Mouse (Mus musculus) urinary bladder, postnatal 4 days (tissue): ENCODE data around the gene Zbtb3.

ENCODE experiments used
- DNase-seq, 2 experiments: peaks; one replicate each; pipeline ENCODE4 v3.0.0; 2021 to 2022; ENCODE audit warnings: low spot score in 2 of 2

Zbtb3 gene

DNA sequence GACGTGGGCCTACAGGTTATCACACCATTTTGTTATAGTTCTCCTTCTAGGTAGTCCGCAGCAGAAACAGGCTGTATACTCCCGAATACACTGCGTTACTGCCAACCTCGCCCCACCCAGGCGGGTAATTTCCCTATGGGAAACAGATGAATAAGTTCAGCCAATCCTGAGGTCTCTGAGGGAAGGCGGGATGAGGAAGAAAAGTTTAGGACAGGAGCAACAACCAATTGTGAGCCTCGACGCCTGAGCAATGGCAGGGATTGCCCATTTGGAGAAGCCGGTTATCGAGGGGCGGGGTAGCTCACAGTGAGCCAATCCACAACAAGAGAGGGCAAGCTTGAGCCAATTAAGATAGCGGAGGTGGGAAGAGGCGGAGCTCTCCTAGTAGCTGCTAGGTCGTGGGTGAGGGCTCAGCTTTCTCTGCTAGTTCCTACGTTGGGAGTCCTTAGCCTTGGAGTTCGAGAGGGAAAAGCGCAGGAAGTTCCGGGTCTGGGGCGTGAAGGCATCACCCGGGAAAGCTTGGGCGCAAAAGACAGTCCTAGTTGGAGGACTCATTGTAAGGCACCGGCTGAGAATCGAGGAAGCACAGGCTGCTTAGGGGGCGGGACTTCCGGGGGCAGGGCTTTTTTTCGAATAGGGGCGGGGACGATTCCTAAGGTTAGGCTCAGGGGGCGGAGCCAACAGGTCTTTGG is at the start of gene Zbtb3:
TSS of gene Zbtb3 (plus strand) at position 426 of the 692 bp plus-strand sequence.
- DNase-seq = peak; percentile 92 to 93

DNA sequence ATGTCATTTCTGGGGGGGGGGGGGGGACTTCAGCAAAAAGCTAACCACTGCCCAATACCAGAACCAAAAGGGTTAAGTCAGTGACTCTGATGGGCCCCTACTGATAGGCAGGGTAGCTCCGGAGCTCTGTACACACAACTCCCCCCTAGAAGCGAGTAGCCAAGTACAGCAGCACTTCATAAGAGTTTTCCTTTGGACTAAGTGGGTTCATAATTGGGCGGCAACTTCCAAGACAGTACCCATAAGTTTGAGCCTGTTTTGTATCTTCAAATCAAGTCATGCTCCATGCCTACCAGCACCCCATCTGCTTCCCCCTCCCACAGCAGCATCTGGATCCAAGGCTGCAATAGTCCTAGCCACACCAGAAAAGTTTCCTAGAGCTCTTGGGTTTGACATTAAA is 46.7 kb upstream of the Zbtb3 start:
- DNase-seq = no peak

DNA sequence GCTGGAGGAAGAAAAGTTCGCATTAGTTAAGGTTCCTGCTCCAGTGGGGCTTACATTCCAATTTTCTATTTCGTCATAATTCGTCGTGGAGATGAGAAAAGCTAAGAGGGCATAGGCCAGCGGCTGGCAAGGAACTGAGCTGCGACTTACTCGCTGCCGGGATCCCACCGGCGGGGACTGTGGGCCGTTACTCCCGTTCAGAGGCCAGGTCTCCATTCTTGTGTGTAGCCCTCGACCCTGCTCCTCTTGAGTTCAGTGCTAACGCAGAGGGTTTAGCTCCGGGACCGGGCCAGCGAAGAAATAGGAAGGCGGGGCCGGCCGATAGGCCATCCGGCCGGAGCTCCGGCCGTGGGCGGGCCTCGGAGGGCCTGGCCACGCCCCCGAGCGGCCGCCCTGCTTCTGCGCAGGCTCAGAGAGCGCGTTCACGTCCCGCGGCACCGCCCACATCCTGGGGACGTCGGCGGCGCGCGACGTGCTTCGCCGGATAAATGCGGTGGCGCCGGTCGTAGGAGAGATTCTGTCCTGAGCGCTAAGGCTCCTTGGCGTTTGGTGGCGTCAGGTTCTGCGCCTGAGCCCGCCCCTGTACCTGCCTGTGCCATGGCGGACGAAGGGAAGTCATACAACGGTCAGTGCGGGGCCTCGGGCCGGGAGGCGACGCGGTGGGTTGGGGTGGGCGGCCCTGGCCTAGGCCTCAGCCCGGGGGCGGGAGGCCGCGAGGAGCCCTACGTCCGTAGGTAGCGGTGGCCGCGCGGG is 45.5 kb upstream of the Zbtb3 start, which contains the start of gene Nxf1:
TSS of gene Nxf1 (plus strand) at position 439 of the 753 bp plus-strand sequence.
- peak; percentile 90 to 94 for DNase-seq

DNA sequence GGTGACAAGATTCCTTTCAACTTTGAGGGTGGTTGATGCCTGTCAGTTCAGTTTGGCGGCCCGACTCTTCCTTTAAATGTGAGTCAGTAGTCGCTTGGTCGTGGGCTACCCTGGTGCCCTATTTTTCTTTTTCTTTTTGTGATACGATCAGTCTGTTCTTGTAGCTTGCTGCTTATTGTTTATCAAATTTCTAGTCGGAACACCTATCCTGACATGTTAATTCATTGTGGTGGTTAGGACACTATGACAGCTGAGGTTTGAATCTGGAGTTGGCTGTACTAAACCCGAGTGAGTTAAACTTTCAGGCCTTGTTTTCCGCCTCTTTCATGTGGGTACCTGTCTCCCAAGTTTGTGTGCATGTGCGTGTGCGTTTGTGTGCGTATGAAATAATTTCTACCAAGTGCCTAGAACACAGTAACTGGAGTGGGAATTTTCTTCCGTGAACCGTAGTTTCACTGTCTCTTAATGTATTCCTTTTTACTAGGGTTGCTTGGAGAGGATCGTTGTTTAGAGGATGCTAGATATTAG is 44.8 kb upstream of the Zbtb3 start:
- DNase-seq = no peak

DNA sequence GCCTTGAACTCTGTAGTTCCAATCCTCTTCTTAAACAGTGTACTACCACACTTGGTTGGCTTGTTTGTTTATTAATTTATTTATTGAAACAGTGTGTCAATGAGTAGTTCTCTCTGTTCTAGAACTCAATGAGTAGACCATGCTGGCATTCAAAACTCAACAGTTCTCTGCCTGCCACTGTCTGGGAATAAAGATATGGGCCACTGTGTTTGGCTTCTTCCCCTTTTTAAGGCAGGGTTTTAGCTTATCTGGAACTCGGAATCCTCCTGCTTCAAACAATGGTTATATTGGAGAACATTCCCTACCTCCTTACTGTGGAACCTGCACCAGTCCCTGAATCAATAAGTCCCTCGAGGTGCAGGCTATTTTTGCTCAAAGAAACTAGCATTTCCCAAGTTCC is 43.5 kb upstream of the Zbtb3 start:
- no peak for DNase-seq

DNA sequence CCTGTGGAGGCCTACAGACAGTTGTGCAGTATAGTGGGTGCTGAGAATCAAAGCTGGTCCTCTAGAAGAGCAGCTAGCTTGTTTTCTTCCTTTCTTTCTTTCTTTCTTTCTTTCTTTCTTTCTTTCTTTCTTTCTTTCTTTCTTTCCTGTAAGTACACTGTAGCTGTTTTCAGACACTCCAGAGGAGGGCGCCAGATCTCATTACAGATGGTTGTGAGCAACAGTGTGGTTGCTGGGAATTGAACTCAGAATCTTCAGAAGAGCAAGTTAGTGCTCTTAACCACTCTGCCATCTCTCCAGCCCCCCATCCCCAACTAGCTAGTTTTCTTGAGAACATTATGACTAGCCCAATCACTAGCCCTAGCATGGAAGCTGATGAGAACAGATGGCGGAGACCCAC is 41.6 kb upstream of the Zbtb3 start:
- DNase-seq = no peak

DNA sequence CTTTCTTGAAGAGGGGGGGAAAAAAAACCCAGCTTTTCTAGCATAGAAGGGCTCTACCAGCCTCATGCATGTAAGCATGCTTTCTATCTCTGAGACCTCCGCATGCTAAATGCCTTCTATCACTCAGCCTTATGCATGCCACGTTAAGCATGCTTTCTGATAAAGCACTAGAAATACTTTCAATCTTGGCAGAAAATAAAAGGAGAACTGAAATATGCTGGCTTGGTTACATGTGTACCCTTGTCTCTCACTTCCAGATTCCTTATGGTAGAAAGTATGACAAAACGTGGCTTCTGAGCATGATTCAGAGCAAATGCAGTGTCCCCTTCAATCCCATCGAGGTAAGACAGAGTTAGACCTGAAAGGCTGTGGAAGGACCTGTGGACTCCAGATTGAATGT is 39.1 kb upstream of the Zbtb3 start:
- DNase-seq = no peak

DNA sequence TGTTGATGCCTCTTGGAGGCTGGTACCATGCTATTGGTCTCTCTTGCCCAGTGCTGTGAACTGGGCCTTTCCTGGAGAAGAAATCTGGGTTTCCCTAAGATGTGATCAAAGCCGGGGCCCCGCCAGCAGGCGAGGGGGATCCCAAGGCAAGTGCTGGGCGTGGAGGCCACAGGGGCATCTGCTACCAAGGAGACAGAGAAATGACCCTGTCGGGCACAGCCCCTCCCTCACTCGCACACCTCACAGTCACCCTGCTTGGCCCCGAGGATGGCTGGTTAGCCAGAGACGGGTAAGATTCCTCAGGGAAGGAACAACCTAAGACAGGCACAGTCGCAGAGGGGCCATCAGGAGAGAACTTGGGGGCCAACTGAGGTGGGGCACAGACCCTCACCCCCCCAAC is 36.8 kb upstream of the Zbtb3 start:
- no peak for DNase-seq

DNA sequence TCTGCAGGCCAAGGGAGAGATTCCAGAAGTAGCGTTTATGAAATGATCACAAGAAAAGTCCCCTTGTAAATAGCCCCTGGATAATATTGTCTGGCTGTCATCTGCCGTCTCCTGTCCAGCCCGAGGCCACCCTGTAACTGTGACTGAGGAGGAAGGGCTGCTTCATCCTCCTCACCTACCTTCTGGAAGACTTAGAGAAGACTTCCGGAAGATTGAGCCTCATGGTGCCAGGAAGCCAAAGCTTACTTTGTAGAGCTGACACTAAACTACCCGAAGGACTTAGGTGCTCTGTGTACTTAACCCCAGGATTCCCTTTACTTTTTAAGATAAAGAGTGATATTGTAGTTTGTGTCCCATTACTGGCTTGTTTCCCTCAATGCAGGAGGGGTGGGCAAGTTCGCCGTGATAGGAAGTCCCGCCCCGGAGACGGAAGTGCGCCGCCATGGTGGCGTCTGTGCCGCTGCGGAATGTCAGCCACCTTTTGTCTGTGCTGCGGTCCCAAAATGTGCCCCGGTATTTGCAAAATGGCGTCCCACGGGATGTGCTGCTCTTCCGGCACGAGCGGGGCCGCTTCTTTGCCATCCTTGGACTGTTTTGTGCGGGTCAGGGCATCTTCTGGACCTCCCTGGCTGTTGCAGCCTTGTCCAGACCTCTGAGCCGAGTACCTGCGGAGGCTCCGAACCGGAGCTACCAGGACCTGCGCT is 31.6 kb upstream of the Zbtb3 start, which contains the start of gene Tmem223:
TSS of gene Tmem223 (plus strand) at position 430 of the 704 bp plus-strand sequence.
- peak; percentile 70 to 84 for DNase-seq

DNA sequence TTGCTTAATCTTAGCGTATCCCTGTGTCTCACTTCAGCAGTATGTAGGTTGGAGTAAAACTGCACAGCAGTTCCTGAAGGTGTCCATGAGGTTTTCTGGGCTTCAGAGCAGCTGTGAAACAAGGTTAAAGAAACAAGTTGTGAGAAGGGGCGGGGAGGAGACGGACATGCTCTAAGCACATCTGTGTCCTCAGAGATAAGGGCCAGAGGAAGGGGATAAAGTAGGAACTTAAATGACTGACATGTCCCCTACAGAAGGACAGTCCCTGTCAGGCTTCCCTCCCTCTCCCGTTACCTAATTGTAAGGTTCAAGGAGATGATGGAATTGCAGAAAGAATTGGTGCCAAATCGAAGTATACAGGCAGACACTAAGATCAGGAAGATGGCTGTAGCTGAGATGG is 29.4 kb upstream of the Zbtb3 start:
- DNase-seq = no peak

DNA sequence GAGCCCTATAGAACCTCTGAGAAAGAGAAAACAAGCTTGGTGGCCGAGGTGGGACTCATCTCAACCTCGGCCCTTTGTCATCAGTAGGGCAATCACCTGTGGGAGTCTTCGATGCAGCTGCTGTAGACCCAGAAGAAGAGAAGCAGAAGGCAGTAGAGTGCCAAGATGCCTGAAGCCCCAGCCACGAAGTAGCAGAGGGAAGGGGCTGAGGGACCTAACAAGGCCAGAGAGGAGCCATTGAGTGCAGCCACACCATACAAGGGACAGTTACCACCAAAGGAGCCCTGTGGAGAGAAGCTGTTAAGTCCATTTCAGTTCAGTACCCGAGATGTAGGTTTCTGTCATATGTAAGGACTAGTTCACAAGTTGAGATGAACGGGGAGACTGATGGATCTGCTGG is 28.9 kb upstream of the Zbtb3 start:
- no peak for DNase-seq

DNA sequence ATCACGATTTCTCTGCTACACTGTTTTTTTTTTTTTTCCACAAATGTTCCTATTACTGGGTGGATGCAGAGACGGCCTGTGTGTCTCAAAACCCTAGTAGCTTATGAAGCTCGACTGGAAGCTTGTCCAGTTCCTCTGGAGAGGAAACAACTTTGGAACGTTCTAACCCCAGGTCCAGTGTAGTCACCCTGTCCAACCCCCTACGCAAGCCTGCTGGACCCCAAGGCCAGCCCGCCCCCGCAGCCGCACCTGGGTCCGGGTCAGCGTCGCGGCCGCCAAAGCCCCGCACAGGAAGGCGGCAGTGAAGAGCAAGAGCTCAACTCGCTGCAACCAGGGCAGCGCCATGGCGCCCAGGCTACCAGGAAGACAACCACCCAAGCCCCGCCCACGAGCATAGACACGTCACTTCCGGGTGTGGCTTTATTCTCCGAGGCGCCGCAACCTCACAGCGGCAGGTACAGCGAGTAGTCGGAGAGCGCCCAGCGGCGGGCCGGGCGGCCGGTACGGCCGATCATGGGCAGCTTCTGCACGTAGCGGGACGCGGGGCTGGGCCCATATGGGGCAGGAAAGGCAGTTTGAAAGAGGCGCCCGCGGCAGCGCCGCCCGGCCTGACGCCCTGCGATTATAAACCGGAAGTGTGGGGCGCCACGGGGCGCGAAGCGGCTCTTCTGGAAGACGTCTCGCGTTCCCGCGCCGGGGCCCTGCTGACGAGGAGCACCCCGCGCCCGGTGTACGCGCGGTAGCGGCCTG is 28.1 kb upstream of the Zbtb3 start, which contains the start of gene Tmem179b:
TSS of gene Tmem179b (minus strand) at position 382 of the 750 bp plus-strand sequence.
- DNase-seq = peak; percentile 93 to 97

DNA sequence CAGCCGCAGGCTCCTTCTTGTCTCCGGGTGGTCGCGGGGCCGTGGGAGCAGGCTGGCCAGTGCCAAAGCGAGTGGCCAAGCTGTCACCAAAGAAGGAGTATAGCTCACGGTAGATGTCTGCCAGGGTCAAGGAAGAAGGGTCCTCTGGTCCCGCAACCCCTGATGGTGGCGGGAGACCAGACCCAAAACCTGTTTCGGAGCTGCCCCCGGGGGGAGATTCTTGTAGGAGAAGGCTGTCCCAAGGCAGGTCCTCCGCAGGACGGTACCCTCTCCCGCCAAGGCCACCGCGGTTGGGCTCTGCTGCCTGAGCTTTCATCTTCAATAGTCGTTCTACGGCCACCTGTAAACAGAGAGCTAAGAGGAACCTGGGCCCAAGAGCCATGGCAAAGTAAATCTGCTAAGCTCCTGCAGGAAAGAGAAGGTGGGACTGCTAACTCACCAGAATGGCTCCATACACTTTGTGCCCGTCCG is 27.4 kb upstream of the Zbtb3 start:
- DNase-seq = peak in 1 of 2 experiments; percentile 29

DNA sequence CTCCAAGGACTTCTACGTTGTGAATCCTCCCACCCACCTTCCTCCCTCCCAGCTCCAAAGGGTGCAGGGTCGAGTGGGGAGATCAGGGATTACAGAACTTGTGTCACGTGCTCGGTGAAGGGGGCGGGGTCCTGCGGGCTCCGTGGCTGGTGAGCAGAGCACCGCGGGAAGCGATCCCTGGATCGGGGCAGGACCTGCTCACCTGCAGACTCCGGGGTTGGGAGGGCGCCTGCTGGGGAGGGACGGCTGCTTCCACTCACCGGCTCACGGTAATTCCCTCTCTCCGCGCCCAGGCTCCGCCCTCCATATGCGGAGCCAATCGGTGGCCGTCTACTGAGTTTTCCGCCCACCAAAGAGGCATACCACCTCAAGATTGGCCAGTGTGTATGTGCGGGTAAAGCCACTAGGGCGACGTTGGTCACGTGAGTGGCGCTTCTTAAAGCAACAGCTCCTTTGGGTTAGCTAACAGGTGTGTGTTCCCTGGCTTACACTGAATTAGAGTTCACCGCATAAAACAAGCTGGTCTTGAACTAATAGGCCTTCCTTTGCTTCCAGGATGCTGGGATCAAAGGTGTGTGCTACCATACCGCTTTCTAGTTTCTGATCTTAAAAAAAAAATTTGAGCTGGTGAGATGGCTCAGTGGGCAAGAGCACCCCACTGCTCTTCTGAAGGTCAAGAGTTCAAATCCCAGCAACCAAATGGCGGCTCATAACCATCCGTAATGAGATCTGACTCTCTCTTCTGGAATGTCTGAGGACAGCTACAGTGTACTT is 16.2 kb upstream of the Zbtb3 start, which contains the start of gene Taf6l:
TSS of gene Taf6l (minus strand) at position 410 of the 774 bp plus-strand sequence.
- DNase-seq = peak; percentile 84 to 85

DNA sequence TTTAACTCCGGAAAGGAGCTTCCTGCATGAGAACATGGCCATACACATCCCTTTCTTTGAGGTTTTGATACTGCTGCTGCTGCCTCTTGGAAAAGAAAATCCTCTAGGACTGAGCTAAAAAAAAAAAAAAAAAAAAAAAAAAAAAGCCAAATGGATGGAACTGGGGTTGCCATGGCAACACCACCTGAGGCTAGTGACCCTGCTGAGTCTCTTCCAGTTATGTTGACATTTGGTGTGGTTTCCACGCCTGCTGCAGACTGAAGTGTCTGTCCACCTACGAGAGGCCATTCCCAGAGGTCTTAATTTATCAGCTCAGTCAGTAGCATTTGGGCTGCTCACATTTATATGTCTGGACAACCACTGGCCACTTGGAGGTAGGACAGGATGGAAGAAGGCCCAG is 13.8 kb upstream of the Zbtb3 start:
- DNase-seq = no peak

DNA sequence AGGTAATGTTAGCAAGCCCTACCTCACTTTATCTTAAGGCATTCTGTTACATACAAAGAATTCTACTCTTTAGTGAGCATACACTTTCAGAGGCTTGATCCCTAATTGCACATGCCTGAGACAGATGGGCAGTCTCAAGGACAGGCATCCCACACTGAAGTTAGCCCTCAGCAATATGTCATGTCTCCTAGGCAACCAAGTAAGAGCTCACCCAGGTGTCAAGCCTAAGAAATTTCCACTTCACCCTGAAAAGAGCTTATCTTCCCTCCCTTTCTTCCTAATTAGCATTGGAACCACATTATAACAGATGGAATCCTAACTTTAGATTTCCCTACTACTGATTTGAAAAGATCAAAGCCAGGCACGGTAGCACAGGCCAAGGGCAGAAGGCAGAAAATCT is 13.2 kb upstream of the Zbtb3 start:
- no peak for DNase-seq

DNA sequence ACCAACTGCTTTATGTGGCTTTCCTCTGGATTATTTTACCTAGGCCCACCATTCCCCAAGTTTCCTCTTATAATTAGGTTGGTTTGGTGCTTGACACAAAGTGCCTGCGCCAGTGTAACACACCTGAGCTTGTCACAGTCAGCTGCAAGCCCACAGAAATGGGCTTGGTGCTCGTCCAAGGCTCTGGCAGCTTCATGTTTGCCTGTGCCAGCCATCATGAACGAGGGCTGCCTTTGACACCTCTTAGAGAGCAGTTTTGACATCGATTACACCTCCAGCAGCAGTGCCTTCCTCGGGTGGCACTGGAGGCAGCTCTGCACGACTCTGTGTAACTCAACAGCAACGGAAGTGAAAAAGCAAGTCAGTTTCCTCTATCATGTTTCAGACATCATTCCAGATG is 12.2 kb upstream of the Zbtb3 start:
- no peak for DNase-seq

DNA sequence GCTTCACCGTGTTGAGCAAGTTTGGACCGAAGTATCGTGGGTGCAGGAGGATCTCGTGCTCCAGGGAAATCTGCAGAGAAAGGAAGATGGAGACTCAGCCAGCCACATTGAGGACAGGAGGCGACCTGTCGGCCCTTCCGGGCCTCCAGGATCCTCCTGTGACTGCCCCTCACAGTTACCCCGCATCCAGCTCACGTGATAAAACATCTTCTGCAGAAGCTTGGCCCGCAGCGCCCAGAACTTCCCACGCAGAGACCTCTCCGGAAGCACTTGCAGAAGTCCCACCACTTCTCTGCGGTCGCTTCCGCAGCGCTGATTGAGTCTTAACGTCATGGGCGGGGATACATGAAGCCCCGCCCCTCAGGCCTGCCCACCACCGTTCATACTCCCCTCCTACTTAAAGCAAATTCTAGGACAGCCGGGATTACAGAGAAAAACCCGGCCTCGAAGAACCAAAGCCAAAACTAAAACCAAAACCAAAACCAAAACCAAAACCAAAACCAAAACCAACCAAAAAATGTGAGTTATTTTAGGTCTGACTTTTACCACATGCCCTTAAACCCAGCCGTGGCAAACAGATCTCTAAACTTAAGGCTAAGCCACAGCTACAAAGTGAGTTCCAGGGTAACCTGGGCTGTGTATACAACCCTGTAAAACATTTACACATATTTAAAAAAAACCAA is 4.0 kb upstream of the Zbtb3 start, which contains the start of gene Polr2g:
TSS of gene Polr2g (minus strand) at position 314 of the 683 bp plus-strand sequence.
- peak; percentile 86 to 89 for DNase-seq

DNA sequence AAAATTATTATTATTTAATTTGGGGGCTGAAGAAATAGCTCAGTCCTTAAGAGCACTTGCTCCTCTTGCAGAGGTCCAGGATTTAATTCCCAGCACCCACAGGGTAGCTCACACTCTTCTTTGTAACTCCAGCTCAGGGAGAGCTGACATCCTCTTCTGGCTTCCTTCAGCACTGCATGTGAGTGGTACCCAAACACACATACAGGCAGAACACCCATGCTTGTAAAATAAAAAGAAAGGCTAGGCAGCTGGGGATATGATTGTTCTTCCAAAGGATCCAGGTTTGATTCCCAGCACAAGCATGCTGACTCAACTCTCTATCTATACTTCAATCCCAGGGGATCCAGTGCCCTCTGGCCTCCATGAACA is 3.4 kb upstream of the Zbtb3 start:
- DNase-seq = no peak
